Mouse (Mus musculus) forebrain, embryonic 13.5 days (tissue): Measurements from ENCODE around the gene Sertad4. TPM values are rescaled to one million over a fixed set of nuclear protein-coding genes. Genes with fewer than 3 reads are reported as not detected.

Experiments used
- ATAC-seq: fragments of 200-750 bp; cut with Nextera tagmentation; 2 replicates; pipeline ENCODE4 v1.8.0; 2017
- H3K27ac ChIP-seq: fragments of 300-500 bp; sonication (generic); 2 replicates; pipeline ENCODE4 v1.5.1; 2015; ENCODE audit warnings: inconsistent platforms, mild to moderate bottlenecking, moderate library complexity
- H3K27me3 ChIP-seq: fragments of 300-500 bp; sonication (generic); 2 replicates; pipeline ENCODE4 v1.6.1; 2015; ENCODE audit warnings: mild to moderate bottlenecking, inconsistent platforms
- H3K36me3 ChIP-seq: fragments of 300-500 bp; sonication (generic); 2 replicates; pipeline ENCODE4 v1.6.1; 2015; ENCODE audit warnings: mild to moderate bottlenecking, inconsistent platforms; ENCODE audit not compliant: poor library complexity, severe bottlenecking
- H3K4me1 ChIP-seq: fragments of 300-500 bp; sonication (generic); 2 replicates; pipeline ENCODE4 v1.6.1; 2015; ENCODE audit warnings: inconsistent platforms
- H3K4me2 ChIP-seq: fragments of 300-500 bp; sonication (generic); 2 replicates; pipeline ENCODE4 v1.6.1; 2015; ENCODE audit warnings: inconsistent platforms, mild to moderate bottlenecking, moderate library complexity
- H3K4me3 ChIP-seq: fragments of 300-500 bp; sonication (generic); 2 replicates; pipeline ENCODE4 v1.5.1; 2015; ENCODE audit warnings: mild to moderate bottlenecking, inconsistent platforms
- H3K9ac ChIP-seq: fragments of 300-500 bp; sonication (generic); 2 replicates; pipeline ENCODE4 v1.6.1; 2015; ENCODE audit warnings: mild to moderate bottlenecking, inconsistent platforms
- H3K9me3 ChIP-seq: fragments of 300-500 bp; sonication (generic); replicated peaks from 2 replicates; pipeline ENCODE4 v1.6.1; 2016; ENCODE audit warnings: inconsistent platforms
- WGBS: fragments of 180-500 bp; shearing (Covaris S2); methylation state at CpG from one replicate; pipeline ENCODE4 v1.1.7; 2015; 5-methylcytosine and 5-hydroxymethylcytosine counted together
- polyA plus RNA-seq: library from polyadenylated mRNA; unstranded; fragments of >200 nt; fragmentation: Nextera tagmentation; extraction: Ambion mirVana; gene quantifications from 2 replicates; pipeline ENCODE4 v1.2.1, GENCODE M21; 2015

The Sertad4 gene
- polyA plus RNA-seq, 1 experiment from 2014 or later: 20.4 TPM

DNA sequence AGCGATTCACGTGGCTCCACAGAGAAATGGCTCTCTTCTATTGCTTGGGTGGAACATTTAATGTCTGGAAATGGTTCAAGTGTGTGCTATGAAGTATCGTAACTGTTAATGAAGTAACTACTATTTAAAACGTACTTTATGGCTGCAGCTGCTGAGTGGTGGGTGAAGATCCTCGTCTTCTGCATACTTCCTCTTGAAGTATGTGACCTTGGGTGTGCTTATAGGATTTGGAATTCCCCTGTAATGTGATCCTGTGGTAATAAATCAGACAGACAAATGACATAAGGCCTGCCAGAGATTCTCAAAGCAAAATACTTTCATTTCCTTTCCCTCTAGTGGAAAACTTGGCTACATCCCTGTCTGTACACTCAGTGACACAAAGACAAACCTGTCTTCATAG, 5.9 kb downstream of the Sertad4 start:
- H3K4me1 ChIP-seq: peaks cover 42% of the 10 kb centered on the region
- ATAC-seq: no peak
- peaks cover 50% of the 10 kb centered on the region for H3K36me3 ChIP-seq
- no peak overlapping the region for H3K27ac ChIP-seq
- peaks cover 10% of the 10 kb centered on the region; the same call in 1 of the 2 replicates for H3K27me3 ChIP-seq
- no peak overlapping the region for H3K9ac ChIP-seq
- no peak overlapping the region for H3K4me2 ChIP-seq
- H3K9me3 ChIP-seq: no peaks in the 10 kb centered on the region
- 88% methylated on average over 5 of the region's 5 CpGs for WGBS
- no peak overlapping the region for H3K4me3 ChIP-seq

DNA sequence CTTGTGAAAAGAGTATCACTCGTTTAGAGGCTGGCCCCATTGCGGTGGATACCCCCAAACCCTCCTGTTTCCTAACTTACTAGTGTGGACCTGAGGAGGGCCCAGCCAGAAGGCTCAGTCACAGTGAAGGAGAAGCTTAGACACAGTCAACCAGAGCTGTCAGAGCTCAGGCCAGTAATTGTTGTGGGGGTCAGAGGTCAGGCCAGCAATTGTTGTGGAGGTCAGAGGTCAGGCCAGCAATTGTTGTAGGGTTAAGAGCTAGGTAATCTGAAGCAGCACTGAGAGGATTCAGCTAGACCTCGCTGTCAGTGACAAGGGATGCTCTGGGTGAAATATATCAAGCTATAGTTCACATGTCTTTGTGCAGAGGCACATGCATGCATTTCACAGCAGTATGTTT, 8.3 kb downstream of the Sertad4 start:
- no peak for ATAC-seq
- Histone ChIP-seq H3K27ac (no peak overlapping the region), H3K4me3 (no peak overlapping the region), H3K36me3 (peaks cover 50% of the 10 kb centered on the region), H3K4me2 (no peak overlapping the region), H3K4me1 (peaks cover 18% of the 10 kb centered on the region), H3K9me3 (no peaks in the 10 kb centered on the region), H3K9ac (no peak overlapping the region), H3K27me3 (peaks cover 1% of the 10 kb centered on the region; the same call in 1 of the 2 replicates)
- 13% methylated on average over 3 of the region's 3 CpGs for WGBS

DNA sequence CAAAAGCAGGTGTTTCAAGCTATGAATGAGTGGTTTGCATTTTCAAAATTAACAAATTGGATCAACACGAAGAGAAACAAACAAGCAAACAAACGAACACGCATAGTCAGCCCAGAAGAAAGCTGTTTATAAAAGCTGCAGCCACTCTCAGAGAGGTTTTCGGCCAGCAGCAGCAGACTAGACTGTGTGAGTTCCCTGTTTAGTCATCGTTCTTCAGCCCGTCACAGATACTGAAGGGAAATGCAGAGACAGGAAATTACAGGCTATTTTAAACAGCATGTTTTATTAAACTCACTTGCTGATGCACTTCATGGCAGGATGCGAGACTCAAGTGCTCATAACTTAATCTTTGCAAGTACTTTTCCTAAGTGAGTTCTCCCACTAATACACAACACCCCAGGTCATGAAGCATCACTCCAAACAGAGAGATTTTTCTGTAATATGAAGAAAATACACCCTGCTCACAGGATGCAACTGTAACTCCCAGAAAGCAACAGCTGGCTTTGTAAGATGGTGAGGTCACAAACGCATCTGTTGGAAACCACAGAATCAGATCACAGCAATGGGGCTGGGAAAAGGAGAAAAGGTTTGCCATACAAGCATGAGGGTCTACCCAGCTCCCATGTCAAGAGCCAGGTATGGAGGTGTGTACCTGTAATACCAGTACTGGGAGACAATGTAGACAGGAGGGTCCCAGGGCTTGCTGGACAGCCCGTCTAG, 14.3 kb downstream of the Sertad4 start:
- Histone ChIP-seq H3K27me3 (no peaks in the 10 kb centered on the region), H3K27ac (no peak overlapping the region), H3K4me2 (no peak overlapping the region), H3K9me3 (no peaks in the 10 kb centered on the region), H3K4me1 (no peaks in the 10 kb centered on the region), H3K4me3 (no peak overlapping the region), H3K9ac (no peak overlapping the region), H3K36me3 (peaks cover 12% of the 10 kb centered on the region)
- WGBS: 83% methylated on average over 9 of the region's 9 CpGs
- ATAC-seq: no peak

DNA sequence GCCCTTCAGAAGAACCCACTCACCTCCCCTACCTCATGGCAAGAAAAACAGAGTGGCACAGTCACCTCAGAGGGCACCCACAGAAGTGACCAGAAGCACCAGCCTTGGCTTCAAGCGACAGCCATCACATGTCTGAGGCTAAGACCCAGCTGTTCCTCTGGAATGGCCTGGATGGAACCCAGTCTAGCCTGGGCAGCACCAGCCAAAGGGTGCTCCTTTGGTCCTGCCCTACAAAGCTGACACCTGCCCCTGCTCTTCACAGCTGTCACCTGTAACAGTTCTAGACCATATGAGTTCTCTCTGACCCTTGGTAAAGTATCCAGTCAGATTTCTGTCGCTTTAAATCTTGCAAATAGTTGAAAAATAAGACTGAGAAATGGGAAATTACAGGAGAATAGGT, 14.9 kb downstream of the Sertad4 start:
- H3K4me1 ChIP-seq: peaks cover 4% of the 10 kb centered on the region
- no peak for ATAC-seq
- H3K4me3 ChIP-seq: no peak overlapping the region
- H3K27me3 ChIP-seq: no peaks in the 10 kb centered on the region
- no peaks in the 10 kb centered on the region for H3K9me3 ChIP-seq
- H3K9ac ChIP-seq: no peak overlapping the region
- peaks cover 9% of the 10 kb centered on the region for H3K36me3 ChIP-seq
- WGBS: 79% methylated on average over 2 of the region's 2 CpGs
- H3K4me2 ChIP-seq: no peak overlapping the region
- H3K27ac ChIP-seq: no peak overlapping the region

DNA sequence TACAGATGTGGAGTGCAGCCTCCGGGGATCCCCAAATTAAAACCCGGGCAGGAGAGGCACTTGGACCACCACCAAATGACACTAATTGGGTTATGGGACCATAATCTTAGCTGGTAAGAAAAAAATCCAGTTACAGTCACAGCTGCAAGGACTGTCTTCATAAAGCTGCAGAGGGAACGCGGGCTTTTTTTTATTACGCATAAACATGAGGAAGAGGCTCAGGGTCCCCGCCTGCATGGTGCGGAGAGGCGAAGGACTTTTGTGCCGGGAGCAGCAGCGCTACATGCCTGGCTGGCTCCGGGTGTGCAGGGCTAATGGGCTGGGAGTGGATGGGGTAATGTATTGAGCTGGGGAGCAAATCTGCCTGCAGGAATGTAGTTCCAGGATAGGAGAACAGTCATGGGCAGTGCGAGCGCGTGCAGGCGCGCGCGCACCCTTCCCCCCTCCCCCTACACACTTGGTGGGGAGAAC, 20.3 kb downstream of the Sertad4 start:
- Histone ChIP-seq H3K27ac (peak overlapping the region; percentile 95), H3K27me3 (peaks cover 8% of the 10 kb centered on the region; the same call in 1 of the 2 replicates), H3K9ac (peak overlapping the region; percentile 65), H3K4me2 (peak overlapping the region; percentile 62), H3K4me3 (peak overlapping the region; percentile 36), H3K4me1 (peaks cover 39% of the 10 kb centered on the region), H3K36me3 (no peaks in the 10 kb centered on the region), H3K9me3 (no peaks in the 10 kb centered on the region)
- peak; percentile 68 for ATAC-seq
- WGBS: 0% methylated on average over 18 of the region's 18 CpGs

DNA sequence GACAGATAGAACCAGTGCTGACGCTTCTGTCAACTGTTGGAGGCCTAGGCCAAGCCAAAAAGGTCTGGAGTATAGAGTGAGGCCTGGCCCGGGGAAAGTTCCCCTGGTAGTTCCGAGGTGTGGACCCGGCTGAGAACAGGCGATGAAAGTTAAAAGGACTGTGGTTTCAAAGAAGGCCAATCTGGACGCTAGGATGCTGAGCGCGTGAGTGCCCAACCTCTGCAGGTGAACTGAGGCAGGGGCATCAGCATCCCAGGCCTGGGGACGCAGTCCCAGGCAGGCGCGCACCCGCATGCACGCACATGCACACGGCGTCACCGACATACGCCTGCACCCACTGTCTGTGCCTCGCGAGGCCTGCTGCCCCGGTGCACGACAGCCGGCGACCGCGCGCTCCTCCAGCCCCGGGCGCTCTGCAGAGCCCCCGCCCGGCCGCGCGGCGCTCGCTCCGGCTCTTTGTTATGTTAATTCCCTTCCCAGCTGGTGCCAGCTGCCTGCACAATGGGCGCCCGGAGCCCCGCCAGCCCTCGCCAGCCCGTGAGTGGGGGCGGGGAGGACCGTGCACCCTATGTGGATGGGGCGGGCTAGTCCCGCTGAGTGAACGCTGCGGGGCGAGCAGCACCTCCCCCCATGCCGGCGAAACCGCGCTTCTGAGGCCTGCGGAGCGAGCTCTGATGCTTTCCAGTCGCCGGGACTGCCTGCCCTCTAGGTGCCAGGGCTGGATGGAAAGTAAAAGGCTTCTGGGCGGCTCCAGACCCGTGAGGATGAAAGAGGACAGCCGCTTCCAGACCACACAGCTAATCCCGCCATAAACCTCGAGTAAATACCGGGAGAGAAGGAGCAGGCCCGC, 21.0 kb downstream of the Sertad4 start:
- peak overlapping the region; percentile 36 for H3K4me3 ChIP-seq
- WGBS: 1% methylated on average over 63 of the region's 63 CpGs
- H3K27ac ChIP-seq: peak overlapping the region; percentile 95
- ATAC-seq: peak; percentile 95
- peak overlapping the region; percentile 65 for H3K9ac ChIP-seq
- peak overlapping the region; percentile 62 for H3K4me2 ChIP-seq
- no peaks in the 10 kb centered on the region for H3K9me3 ChIP-seq
- H3K36me3 ChIP-seq: no peaks in the 10 kb centered on the region
- H3K4me1 ChIP-seq: peaks cover 42% of the 10 kb centered on the region
- peaks cover 8% of the 10 kb centered on the region; the same call in 1 of the 2 replicates for H3K27me3 ChIP-seq

DNA sequence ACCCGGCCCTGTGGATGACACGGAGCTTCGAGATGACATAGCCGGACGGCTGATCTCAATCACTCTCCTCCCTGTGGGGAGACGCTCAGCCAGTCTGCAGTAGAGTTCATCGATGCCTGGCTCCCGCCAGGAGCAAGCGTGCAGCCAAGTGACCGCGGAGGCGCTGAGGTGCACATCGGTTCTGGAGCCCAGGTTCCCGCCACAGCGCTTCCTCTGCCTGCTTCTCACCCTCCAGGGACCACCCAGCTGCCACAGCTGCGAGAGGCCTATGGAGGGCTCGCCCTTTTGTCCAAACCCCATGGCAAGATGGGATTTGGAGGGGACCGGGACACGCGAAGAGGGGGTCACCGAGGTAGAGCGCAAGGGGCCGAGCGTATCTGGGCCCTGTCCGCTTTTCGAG, 22.0 kb downstream of the Sertad4 start:
- Histone ChIP-seq H3K4me1 (peaks cover 42% of the 10 kb centered on the region), H3K36me3 (no peaks in the 10 kb centered on the region), H3K9ac (no peak overlapping the region), H3K9me3 (no peaks in the 10 kb centered on the region), H3K27ac (no peak overlapping the region), H3K27me3 (peaks cover 8% of the 10 kb centered on the region; the same call in 1 of the 2 replicates), H3K4me3 (no peak overlapping the region), H3K4me2 (peak overlapping the region; percentile 62)
- 15% methylated on average over 26 of the region's 26 CpGs for WGBS
- no peak for ATAC-seq

DNA sequence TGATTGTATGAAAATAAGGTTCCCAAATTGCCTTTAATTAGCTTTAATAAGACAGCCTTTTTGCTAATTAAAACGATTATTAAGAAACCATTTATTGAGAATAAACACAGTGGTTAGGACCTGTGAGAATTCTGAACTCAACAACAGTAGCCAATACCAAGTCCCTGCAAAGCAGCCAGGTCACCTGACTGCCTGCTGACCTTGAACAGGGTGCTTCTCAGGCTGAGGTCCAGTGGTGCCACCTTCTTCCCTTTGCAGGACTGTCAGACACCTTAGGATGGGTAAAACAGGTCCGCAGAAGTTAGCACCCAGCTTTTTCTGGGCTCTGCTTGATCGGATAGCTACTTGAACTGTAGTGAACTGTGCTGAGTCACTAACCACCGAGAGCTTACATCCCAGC, 22.5 kb downstream of the Sertad4 start:
- Histone ChIP-seq H3K4me2 (no peak overlapping the region), H3K9ac (no peak overlapping the region), H3K27ac (no peak overlapping the region), H3K4me3 (no peak overlapping the region), H3K4me1 (peaks cover 42% of the 10 kb centered on the region), H3K9me3 (no peaks in the 10 kb centered on the region), H3K36me3 (no peaks in the 10 kb centered on the region), H3K27me3 (peaks cover 8% of the 10 kb centered on the region; the same call in 1 of the 2 replicates)
- 38% methylated on average over 4 of the region's 4 CpGs for WGBS
- no peak for ATAC-seq

DNA sequence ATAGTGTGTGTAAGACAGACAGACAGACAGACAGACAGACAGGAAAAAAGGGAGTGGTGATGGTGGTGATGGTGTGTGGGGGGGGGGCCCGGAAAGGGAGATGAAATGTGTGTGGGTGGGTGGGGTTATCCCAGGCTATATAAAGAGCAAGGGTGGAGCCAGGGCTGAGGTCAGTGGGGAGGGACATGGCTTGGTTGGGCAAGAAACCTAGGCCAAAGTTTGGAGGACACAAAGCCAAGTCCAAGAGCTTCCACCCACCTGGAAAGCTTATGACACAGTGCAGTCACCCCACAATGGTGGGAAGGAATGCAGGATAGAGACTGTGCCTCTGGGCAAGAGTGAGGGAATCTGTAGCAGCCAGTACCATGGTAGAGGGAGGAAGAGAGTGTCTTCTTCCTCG, 23.2 kb downstream of the Sertad4 start:
- Histone ChIP-seq H3K4me2 (no peak overlapping the region), H3K9ac (no peak overlapping the region), H3K4me1 (peaks cover 42% of the 10 kb centered on the region), H3K36me3 (no peaks in the 10 kb centered on the region), H3K9me3 (no peaks in the 10 kb centered on the region), H3K4me3 (no peak overlapping the region), H3K27ac (no peak overlapping the region), H3K27me3 (peaks cover 8% of the 10 kb centered on the region; the same call in 1 of the 2 replicates)
- WGBS: 63% methylated on average over 2 of the region's 2 CpGs
- ATAC-seq: no peak

DNA sequence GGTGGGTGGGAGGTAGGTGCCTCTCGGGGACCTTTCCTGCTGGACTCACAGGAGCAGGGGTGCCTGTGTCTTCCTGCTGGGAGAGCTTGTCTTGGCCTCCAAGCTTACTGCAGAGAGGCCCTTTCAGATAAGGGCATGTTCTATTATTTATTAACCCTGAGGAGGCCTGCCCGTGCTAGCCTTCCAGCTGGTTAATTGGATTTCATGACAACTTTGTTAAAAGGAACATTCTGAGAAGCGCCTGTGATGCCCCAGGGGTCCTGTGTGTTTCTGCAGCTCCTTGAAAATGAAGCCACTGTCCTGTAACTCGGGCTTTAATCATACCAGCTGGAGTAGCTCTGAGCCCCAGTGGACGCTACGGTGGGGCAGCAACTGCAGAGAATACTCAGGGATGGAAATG, 25.1 kb downstream of the Sertad4 start:
- peak overlapping the region; percentile 11; the same call in 1 of the 2 replicates for H3K27ac ChIP-seq
- no peak overlapping the region for H3K4me2 ChIP-seq

DNA sequence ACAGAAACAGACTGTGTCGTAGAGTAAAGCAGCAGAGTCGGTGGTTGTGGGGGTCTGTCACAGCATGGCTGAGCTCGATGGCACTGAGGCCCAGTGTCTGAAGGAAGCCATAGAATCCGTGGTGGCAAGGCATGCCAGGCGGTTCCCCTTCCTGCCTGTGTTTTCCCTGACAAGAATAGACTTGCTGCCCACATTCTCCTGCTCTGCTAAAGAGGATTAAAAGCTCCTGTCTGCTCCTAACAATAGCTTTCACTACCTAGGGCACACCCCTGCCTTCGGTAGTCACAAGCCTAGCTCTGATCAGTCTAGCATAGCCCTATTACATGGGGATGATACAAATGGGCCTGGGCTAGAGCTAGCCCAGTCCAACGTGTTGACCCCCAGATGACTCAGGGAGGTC, 26.6 kb downstream of the Sertad4 start:
- H3K4me1 ChIP-seq: peaks cover 23% of the 10 kb centered on the region
- no peak overlapping the region for H3K9ac ChIP-seq
- H3K4me2 ChIP-seq: no peak overlapping the region
- H3K36me3 ChIP-seq: no peaks in the 10 kb centered on the region
- no peaks in the 10 kb centered on the region for H3K9me3 ChIP-seq
- H3K27me3 ChIP-seq: peaks cover 8% of the 10 kb centered on the region; the same call in 1 of the 2 replicates
- ATAC-seq: no peak
- no peak overlapping the region for H3K27ac ChIP-seq
- H3K4me3 ChIP-seq: no peak overlapping the region
- WGBS: 19% methylated on average over 7 of the region's 7 CpGs

More for the DNA sequence above, 25.1 kb downstream of the Sertad4 start:
- H3K9me3 ChIP-seq: no peaks in the 10 kb centered on the region
- H3K36me3 ChIP-seq: no peaks in the 10 kb centered on the region
- no peak overlapping the region for H3K9ac ChIP-seq
- no peak for ATAC-seq
- H3K4me3 ChIP-seq: no peak overlapping the region
- peaks cover 8% of the 10 kb centered on the region; the same call in 1 of the 2 replicates for H3K27me3 ChIP-seq
- whole genome bisulfite sequencing: under 1% methylated on average over 6 of the region's 6 CpGs
- H3K4me1 ChIP-seq: peaks cover 36% of the 10 kb centered on the region

DNA sequence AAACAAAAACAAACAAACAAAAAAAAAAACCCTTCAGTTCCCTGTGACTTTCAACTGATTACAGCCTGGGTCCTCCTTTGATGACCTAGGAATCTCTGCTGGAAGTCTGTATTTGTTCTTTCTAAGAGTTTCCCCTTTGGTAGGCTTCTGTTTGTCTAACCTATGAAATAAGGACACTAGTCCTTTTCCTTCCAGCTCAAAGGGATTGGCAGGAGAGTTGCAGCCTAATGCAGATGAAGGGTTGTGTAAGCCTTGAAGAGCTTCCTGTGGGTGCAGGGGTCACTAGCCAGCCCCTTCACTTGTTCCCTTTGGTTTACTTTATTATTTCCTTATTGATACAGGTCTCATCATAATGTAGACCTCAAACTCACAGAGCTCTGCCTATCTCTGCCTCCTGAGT, 27.6 kb downstream of the Sertad4 start:
- peaks cover 25% of the 10 kb centered on the region for H3K4me1 ChIP-seq
- no peak overlapping the region for H3K9ac ChIP-seq
- ATAC-seq: no peak
- no peaks in the 10 kb centered on the region for H3K36me3 ChIP-seq
- H3K4me3 ChIP-seq: no peak overlapping the region
- H3K27ac ChIP-seq: no peak overlapping the region
- H3K4me2 ChIP-seq: no peak overlapping the region
- peaks cover 6% of the 10 kb centered on the region; the same call in 1 of the 2 replicates for H3K27me3 ChIP-seq
- no peaks in the 10 kb centered on the region for H3K9me3 ChIP-seq
